In the genomic region with DNA sequence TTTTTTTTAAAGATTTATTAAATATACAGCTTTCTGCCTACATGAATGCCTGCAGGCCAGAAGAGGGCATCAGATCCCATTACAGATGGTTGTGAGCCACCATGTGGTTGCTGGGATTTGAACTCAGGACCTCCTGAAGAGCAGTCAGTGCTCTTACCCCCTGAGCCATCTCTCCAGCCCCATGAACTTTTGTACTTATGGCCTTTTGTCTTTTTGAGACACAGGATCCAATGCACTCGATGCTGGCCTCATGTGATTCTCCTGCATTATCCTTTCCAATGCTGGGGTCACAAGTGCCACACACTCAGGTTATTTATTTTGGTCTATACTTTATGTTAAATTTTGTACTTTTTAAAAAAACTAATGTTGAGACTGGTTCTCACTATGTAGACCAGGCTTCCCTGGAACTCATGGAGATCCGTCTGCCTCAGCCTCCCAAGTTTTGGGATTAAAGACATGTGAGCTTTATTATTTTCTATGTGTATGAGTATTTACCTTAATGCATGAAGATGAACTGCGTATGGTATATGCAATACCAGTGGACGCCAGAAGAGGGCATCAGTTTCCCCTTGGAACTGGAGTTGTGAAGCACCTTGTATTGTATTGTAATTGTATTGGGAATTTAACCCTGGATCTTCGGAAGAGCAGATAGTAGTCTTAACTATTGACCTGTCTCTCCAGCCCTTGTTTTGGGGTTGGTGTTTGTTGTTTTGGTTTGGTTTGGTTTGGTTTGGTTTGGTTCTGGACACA, we compare ENCODE assay signal across 8 mouse cellular contexts. TPM values are rescaled to one million over a fixed set of nuclear protein-coding genes. Genes with fewer than 3 reads are reported as not detected.
DNase-seq lines count a peak whose midpoint lies in the region; ATAC-seq and TF ChIP-seq lines count a peak whose summit lies in the region.

No protein-coding gene starts in this region.

- H3K9ac ChIP-seq in liver, adult 2 months (ENCODE audit: low read depth, low read length) = no peak overlapping the region

- no peaks in the 10 kb centered on the region for H3K27me3 ChIP-seq in liver, adult 2 months (ENCODE audit: control insufficient read depth, insufficient read depth, low read length)

- H3K4me3 ChIP-seq in liver, adult 2 months (ENCODE audit: insufficient read depth, low read depth, low read length) = no peak overlapping the region

- WGBS in liver, adult 2 months = 37% methylated on average over 5 of the region's 5 CpGs

- DNase-seq in heart, postnatal 10 days = peak; percentile 58 to 73
- no peak for DNase-seq in heart, postnatal 25 days (ENCODE audit: low spot score)
- peak; percentile 74 for DNase-seq in 3T3-L1 (ENCODE audit: low read depth, low spot score)
- DNase-seq in ES-CJ7 (ENCODE audit: low read depth, low spot score) = peak; percentile 77
- DNase-seq in liver, adult 2 months (ENCODE audit: extremely low read depth, low read depth, low spot score) = peak; percentile 33
- DNase-seq in spleen, postnatal 4 days (ENCODE audit: low spot score in 2 of 2) = peak; percentile 52 to 81
- no peak for DNase-seq in layer of hippocampus, postnatal 14 days (ENCODE audit: low spot score in 2 of 2)

- no peak for TF ChIP-seq POLR2A in liver, adult 2 months (IDR thresholded peaks at IDR 0.05; ENCODE audit: extremely low read depth, insufficient read depth, low read length)

- ATAC-seq in common myeloid progenitor, adult 5-6 weeks (replicated peaks; ENCODE audit: low read depth, poor library complexity, severe bottlenecking) = peak; percentile 76

- H3K4me1 ChIP-seq in liver, adult 2 months (ENCODE audit: control insufficient read depth, insufficient read depth, low read length) = no peaks in the 10 kb centered on the region

- H3K27ac ChIP-seq in liver, adult 2 months (replicated peaks; ENCODE audit: insufficient read depth, low read depth, low read length) = no peak overlapping the region

- TF ChIP-seq CTCF in liver, adult 2 months (IDR thresholded peaks at IDR 0.05; ENCODE audit: low read depth, low read length) = peak; percentile 52

- H3K79me2 ChIP-seq in liver, adult 2 months (ENCODE audit: control insufficient read depth, insufficient read depth, low read length) = peaks cover 2% of the 10 kb centered on the region; the same call in 1 of the 2 replicates

- intact Hi-C loops in heart, postnatal 10 days (cut with DNase I) = loop anchor here (2.0 to 5.0 kb wide), 3 partner anchors 33 to 52 kb away; no protein-coding TSS in a partner anchor
- intact Hi-C loops in heart, postnatal 25 days (cut with DNase I) = loop anchor here (2.0 kb wide), 1 partner anchor 33 kb away; no protein-coding TSS in a partner anchor

- H3K36me3 ChIP-seq in liver, adult 2 months (ENCODE audit: control insufficient read depth, insufficient read depth, low read length) = peaks cover 18% of the 10 kb centered on the region

RNA-seq across cellular contexts. Expression of gene Dact3, which starts 15.0 kb away (rescaled TPM):
- 10 to 100 TPM; 28.2 to 32.7 TPM for total RNA-seq in heart, postnatal 10 days (2021)
- 10 to 100 TPM; 15.2 to 17.4 TPM for total RNA-seq in heart, postnatal 25 days (2021)
- 0.14 and 1.1 TPM in 2 replicates for total RNA-seq in common myeloid progenitor, adult 5-6 weeks (2017)
- total RNA-seq in liver, adult 2 months (2014; rRNA removed) = under 0.01 and 0.20 TPM in 2 replicates
- 0.52 and 0.64 TPM in 2 replicates for polyA plus RNA-seq in liver, adult 2 months (2012; rRNA removed)
- total RNA-seq in layer of hippocampus, postnatal 14 days (2021) = 100 to 1,000 TPM; 115 to 120 TPM

RNA-seq across cellular contexts. Expression of gene Prkd2, which starts 17.4 kb away (rescaled TPM):
- total RNA-seq in heart, postnatal 10 days (2021) = 10 to 100 TPM; 27.8 to 31.9 TPM
- total RNA-seq in heart, postnatal 25 days (2021) = 10 to 100 TPM; 18.0 to 22.9 TPM
- 7.0 and 12.9 TPM in 2 replicates for total RNA-seq in common myeloid progenitor, adult 5-6 weeks (2017)
- 2.5 and 5.1 TPM in 2 replicates for total RNA-seq in liver, adult 2 months (2014; rRNA removed)
- polyA plus RNA-seq in liver, adult 2 months (2012; rRNA removed) = 7.8 and 11.7 TPM in 2 replicates
- total RNA-seq in layer of hippocampus, postnatal 14 days (2021) = 1 to 10 TPM; 6.8 to 9.1 TPM

RNA-seq across cellular contexts. Expression of gene Gng8, which starts 31.5 kb away (rescaled TPM):
- total RNA-seq in heart, postnatal 10 days (2021) = 1 to 10 TPM in 1 of 2 experiments, under 1 TPM in 1; 0.82 to 1.4 TPM
- under 1 TPM; 0.45 to 0.86 TPM for total RNA-seq in heart, postnatal 25 days (2021)
- total RNA-seq in common myeloid progenitor, adult 5-6 weeks (2017) = 3.1 TPM in 1 of 2 replicates, not detected in the other
- total RNA-seq in liver, adult 2 months (2014; rRNA removed) = not detected in 2 replicates
- polyA plus RNA-seq in liver, adult 2 months (2012; rRNA removed) = 0.25 and 0.26 TPM in 2 replicates
- total RNA-seq in layer of hippocampus, postnatal 14 days (2021) = 1 to 10 TPM; 1.5 to 1.9 TPM

RNA-seq across cellular contexts. Expression of gene Fkrp, which starts 43.5 kb away (rescaled TPM):
- 10 to 100 TPM; 45.5 to 48.1 TPM for total RNA-seq in heart, postnatal 10 days (2021)
- 10 to 100 TPM; 46.2 to 48.0 TPM for total RNA-seq in heart, postnatal 25 days (2021)
- total RNA-seq in common myeloid progenitor, adult 5-6 weeks (2017) = 9.1 and 11.4 TPM in 2 replicates
- 5.5 and 6.3 TPM in 2 replicates for total RNA-seq in liver, adult 2 months (2014; rRNA removed)
- polyA plus RNA-seq in liver, adult 2 months (2012; rRNA removed) = 14.3 and 15.3 TPM in 2 replicates
- total RNA-seq in layer of hippocampus, postnatal 14 days (2021) = 10 to 100 TPM; 45.9 to 46.2 TPM

RNA-seq across cellular contexts. Expression of gene Strn4, which starts 44.4 kb away (rescaled TPM):
- total RNA-seq in heart, postnatal 10 days (2021) = 10 to 100 TPM; 80.1 to 81.2 TPM
- 10 to 100 TPM; 54.8 to 65.5 TPM for total RNA-seq in heart, postnatal 25 days (2021)
- 50.2 and 51.1 TPM in 2 replicates for total RNA-seq in common myeloid progenitor, adult 5-6 weeks (2017)
- total RNA-seq in liver, adult 2 months (2014; rRNA removed) = 18.7 and 26.3 TPM in 2 replicates
- polyA plus RNA-seq in liver, adult 2 months (2012; rRNA removed) = 39.5 and 52.7 TPM in 2 replicates
- 100 to 1,000 TPM; 279 to 300 TPM for total RNA-seq in layer of hippocampus, postnatal 14 days (2021)

Comparison
In these comparisons a context has a peak if more than half of its experiments do, and no peak if none do; other contexts are left out.
1. DNase-seq: peak in heart, postnatal 10 days (2 of 2), 3T3-L1 (single experiment), ES-CJ7 (single experiment), liver, adult 2 months (single experiment) and spleen, postnatal 4 days (2 of 2); none in heart, postnatal 25 days (single experiment) and layer of hippocampus, postnatal 14 days (0 of 2).